Mouse (Mus musculus) lung, postnatal 0 days (tissue): ENCODE data around the gene Ifi27. TPM values are rescaled to one million over a fixed set of nuclear protein-coding genes. Genes with fewer than 3 reads are reported as not detected.

Experiments
- ATAC-seq: fragments of 200-750 bp; cut with Nextera tagmentation; 2 replicates; pipeline ENCODE4 v1.8.0; 2017; ENCODE audit warnings: moderate library complexity
- DNase-seq: peaks from one replicate; pipeline ENCODE4 v3.0.0-alpha.2; 2016; ENCODE audit warnings: low spot score
- H3K27ac ChIP-seq: fragments of 300-500 bp; sonication (generic); 2 replicates; pipeline ENCODE4 v1.5.1; 2014; ENCODE audit warnings: antibody characterized with exemption, mild to moderate bottlenecking, low read length, mixed read lengths
- H3K27me3 ChIP-seq: fragments of 300-500 bp; sonication (generic); replicated peaks from 2 replicates; pipeline ENCODE4 v1.6.1; 2014; ENCODE audit warnings: low read length, mixed read lengths; ENCODE audit not compliant: insufficient read depth
- H3K36me3 ChIP-seq: fragments of 300-500 bp; sonication (generic); 2 replicates; pipeline ENCODE4 v1.6.1; 2014; ENCODE audit warnings: low read length, mixed read lengths; ENCODE audit not compliant: insufficient read depth
- H3K4me1 ChIP-seq: fragments of 300-500 bp; sonication (generic); 2 replicates; pipeline ENCODE4 v1.6.1; 2014; ENCODE audit warnings: antibody characterized with exemption, low read depth, low read length, mixed read lengths; ENCODE audit not compliant: insufficient read depth
- H3K4me2 ChIP-seq: fragments of 300-500 bp; sonication (generic); replicated peaks from 2 replicates; pipeline ENCODE4 v1.6.1; 2014; ENCODE audit warnings: low read depth, mild to moderate bottlenecking, low read length, moderate library complexity, mixed read lengths
- H3K4me3 ChIP-seq: fragments of 300-500 bp; sonication (generic); 2 replicates; pipeline ENCODE4 v1.5.1; 2014; ENCODE audit warnings: low read depth, low read length
- H3K9ac ChIP-seq: fragments of 300-500 bp; sonication (generic); replicated peaks from 2 replicates; pipeline ENCODE4 v1.6.1; 2014; ENCODE audit warnings: low read depth, mild to moderate bottlenecking
- H3K9me3 ChIP-seq: fragments of 300-500 bp; sonication (generic); 2 replicates; pipeline ENCODE4 v1.6.1; 2016; ENCODE audit warnings: low read length, mixed read lengths
- CTCF ChIP-seq: IDR thresholded peaks from 2 replicates; pipeline ENCODE4 v1.5.1; 2016; ENCODE audit warnings: antibody characterized with exemption, mild to moderate bottlenecking
- EP300 ChIP-seq: IDR thresholded peaks from 2 replicates; pipeline ENCODE4 v1.6.1; 2016; ENCODE audit warnings: antibody characterized with exemption, mild to moderate bottlenecking, control low read depth
- WGBS: fragments of 180-500 bp; shearing (Covaris S2); extraction: QIAGEN DNeasy Blood & Tissue Kit; methylation state at CpG from one replicate; pipeline ENCODE4 v1.1.7; 2014; 5-methylcytosine and 5-hydroxymethylcytosine counted together
- polyA plus RNA-seq: library from polyadenylated mRNA; unstranded; fragments of >200 nt; fragmentation: Nextera tagmentation; extraction: Ambion mirVana; gene quantifications from 2 replicates; pipeline ENCODE4 v1.2.1, GENCODE M21; 2015

The Ifi27 gene
- polyA plus RNA-seq, 1 experiment from 2014 or later: 69.5 TPM

DNA sequence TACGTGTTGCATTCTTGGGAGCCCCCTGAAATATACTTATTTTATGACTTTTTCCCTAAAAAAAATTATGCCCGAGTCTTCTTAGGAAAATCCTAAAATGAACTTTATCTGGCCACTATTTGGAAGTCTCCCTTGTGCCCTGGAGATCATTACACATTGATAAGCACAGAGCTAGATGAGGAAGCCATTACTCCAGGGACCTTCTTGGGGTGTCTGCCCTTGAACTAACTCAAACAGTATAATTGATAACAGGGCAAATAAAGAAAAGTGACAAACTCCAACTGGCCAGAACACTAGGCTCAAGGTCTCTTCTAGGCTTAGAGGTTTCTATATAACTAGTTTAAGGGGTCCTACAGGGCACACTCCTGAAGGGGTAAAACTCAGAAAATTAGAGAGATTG lies 53.7 kb downstream of the Ifi27 start:
- Histone ChIP-seq H3K4me3 (no peak overlapping the region), H3K27me3 (no peaks in the 10 kb centered on the region), H3K27ac (no peak overlapping the region), H3K36me3 (no peaks in the 10 kb centered on the region), H3K4me2 (no peak overlapping the region), H3K4me1 (no peaks in the 10 kb centered on the region), H3K9ac (no peak overlapping the region), H3K9me3 (no peaks in the 10 kb centered on the region)
- 63% methylated on average over 2 of the region's 2 CpGs for WGBS
- ATAC-seq: no peak
- no peak for DNase-seq
- TF ChIP-seq CTCF (no peak), EP300 (no peak)

Other genes with a start within 250 kb of the Ifi27 start
- gene Prima1, start 192.1 kb upstream of the Ifi27 start, polyA plus RNA-seq: 0.13 TPM in 1 of 2 replicates, not detected in the other
- 0.19 and 0.35 TPM in 2 replicates for gene Fam181a, start 123.2 kb upstream of the Ifi27 start, polyA plus RNA-seq
- 5.1 TPM in 2 replicates for gene Asb2, start 78.2 kb upstream of the Ifi27 start, polyA plus RNA-seq
- 6.0 and 6.4 TPM in 2 replicates for gene Otub2, start 45.5 kb upstream of the Ifi27 start, polyA plus RNA-seq
- 0.18 and 0.19 TPM in 2 replicates for gene 9330161L09Rik, start 26.4 kb upstream of the Ifi27 start, polyA plus RNA-seq
- 87.2 and 92.0 TPM in 2 replicates for gene Ddx24, start 8.4 kb upstream of the Ifi27 start, polyA plus RNA-seq
- gene Ifi27l2a, start 9.5 kb downstream of the Ifi27 start, polyA plus RNA-seq: 23.1 and 47.7 TPM in 2 replicates
- gene Ifi27l2b, start 23.0 kb downstream of the Ifi27 start, polyA plus RNA-seq: not detected in 2 replicates
- 6.1 and 6.3 TPM in 2 replicates for gene Ppp4r4, start 98.1 kb downstream of the Ifi27 start, polyA plus RNA-seq
- gene Serpina10, start 197.2 kb downstream of the Ifi27 start, polyA plus RNA-seq: 0.20 and 0.62 TPM in 2 replicates
- not detected in 2 replicates for gene Serpina6, start 223.0 kb downstream of the Ifi27 start, polyA plus RNA-seq
- gene Serpina16, start 241.9 kb downstream of the Ifi27 start, polyA plus RNA-seq: not detected in 2 replicates